Mouse (Mus musculus): ENCODE measurements at regions not wholly inside any gene's neighbourhood (a gene's known extent, or its start where the extent isn't known, plus 50 kb on each side); places are given as distances from the start of the nearest gene placed in this dataset.
A peak's percentile ranks its signal among the peaks of the same experiment; 100 is the strongest.

DNA sequence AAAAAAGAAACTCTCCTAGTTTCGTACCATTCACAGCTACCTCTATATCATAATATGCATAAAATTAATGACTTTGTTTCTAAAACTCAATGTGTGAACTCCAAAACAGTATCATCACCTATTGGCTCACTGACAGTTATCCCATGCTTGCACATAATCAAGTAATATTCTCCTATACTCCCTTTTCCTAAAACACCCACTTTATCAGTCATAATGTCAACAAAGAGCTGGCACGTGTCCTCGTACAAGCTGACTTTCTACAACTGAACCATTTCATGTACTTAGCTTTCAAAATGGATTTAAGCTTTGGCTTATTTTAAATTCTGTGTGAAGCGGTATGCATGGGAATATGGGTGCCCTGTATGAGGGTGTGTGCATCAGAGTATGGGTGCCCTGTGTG, 58.0 kb upstream of the Golim4 start:
- no peak for DNase-seq (ENCODE audit: low read depth)

- DNase-seq (ENCODE audit: low read depth): peak; percentile 13
Measured at GRCm38 (mm10) chr3:76008564-76009183, 51.9 kb upstream of the Golim4 start.

All from fibroblast of lung, adult 2 months (primary cell).